Mouse (Mus musculus): ENCODE measurements around the gene Ptch1. TPM values are rescaled to one million over a fixed set of nuclear protein-coding genes. Genes with fewer than 3 reads are reported as not detected.
A peak's percentile ranks its signal among the peaks of the same experiment; 100 is the strongest.

The Ptch1 gene
- total and polyA plus RNA-seq, 3 experiments, result 7.5 to 79.0 (median 23.4) TPM

DNA sequence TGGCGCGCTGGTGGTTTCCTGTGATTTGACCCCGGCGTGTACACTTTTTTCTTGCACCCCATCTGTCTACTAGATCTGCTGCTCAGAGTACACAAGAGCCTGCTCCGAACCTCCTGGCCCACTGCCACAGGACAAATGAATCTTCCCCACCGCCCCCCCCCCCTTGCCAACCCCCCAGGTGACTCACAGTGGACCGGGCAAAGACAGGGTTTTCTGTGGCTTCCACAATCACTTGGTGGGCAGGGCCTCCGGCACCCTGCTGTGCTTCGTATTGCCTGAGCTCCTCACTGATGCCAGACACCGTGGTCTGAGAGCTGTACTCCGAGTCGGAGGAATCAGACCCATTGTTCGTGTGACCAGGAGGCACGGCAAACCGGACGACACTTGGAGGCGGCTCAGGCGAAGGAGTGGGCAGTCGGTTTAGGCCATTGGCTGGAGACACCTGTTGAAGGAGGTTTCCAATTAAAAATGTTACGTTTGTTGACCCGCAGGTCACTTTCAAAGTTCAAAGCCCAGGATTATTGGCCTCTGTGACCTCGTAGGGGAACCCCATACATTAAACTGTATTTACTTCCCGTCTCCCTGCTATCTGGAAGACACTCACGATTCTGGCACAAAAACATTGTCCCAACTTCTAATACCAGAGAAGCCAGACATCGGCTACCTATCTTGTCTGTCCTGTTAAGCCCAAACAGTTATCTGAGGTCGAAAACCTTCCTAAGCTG is 59.9 kb downstream of the Ptch1 start:
- H3K27me3 ChIP-seq (ENCODE audit: control insufficient read depth in 1 of 2, insufficient read depth in 2 of 2, low read length in 2 of 2), result no peaks in the 10 kb centered on the region
- H3K27ac ChIP-seq (ENCODE audit: control insufficient read depth, low read depth, low read length), result no peak overlapping the region
- peaks cover 0 to 34% of the 10 kb centered on the region in 2 experiments; a peak in 2 of 4 replicates for H3K36me3 ChIP-seq (ENCODE audit: control insufficient read depth in 1 of 2, insufficient read depth in 2 of 2, low read length in 2 of 2)
- no peak for TF ChIP-seq USF2 (IDR thresholded peaks at IDR 0.05; ENCODE audit: borderline replicate concordance in 1 of 2, insufficient read depth in 1 of 2, low read depth in 1 of 2, low read length in 2 of 2)
- DNase-seq (ENCODE audit: low read depth, low spot score), result no peak
- no peaks in the 10 kb centered on the region for H3K9me3 ChIP-seq (replicated peaks; ENCODE audit: insufficient read depth, low read length)
- no peak overlapping the region for H3K4me3 ChIP-seq (ENCODE audit: control insufficient read depth in 1 of 2, insufficient read depth in 1 of 2, low read depth in 2 of 2, low read length in 2 of 2)
- no peaks in the 10 kb centered on the region for H3K79me2 ChIP-seq (ENCODE audit: control insufficient read depth, insufficient read depth, low read length, poor library complexity)
- H3K4me1 ChIP-seq (ENCODE audit: control insufficient read depth in 1 of 2, insufficient read depth in 2 of 2, low read length in 2 of 2), result no peaks in the 10 kb centered on the region
- H3K9ac ChIP-seq (ENCODE audit: control insufficient read depth, low read depth, low read length, poor library complexity, severe bottlenecking), result no peak overlapping the region

DNA sequence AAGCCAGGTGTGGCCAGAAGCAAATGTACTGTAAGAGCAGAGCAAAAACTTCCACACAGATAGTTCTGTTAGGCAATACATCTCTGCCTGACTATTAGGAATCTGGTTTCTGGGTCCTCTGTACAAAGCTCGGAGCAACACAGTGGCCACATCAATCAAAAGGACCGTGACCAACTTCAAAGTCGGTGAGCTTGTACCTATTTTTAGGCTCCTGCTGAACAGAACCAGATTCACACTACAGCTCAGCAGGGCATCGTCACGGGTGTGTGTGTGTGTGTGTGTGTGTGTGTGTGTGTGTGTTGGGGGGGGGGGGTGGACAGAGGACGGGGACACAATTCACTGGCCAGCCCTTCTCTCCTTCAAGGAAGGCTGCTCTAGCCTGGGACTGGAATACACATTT is 61.0 kb downstream of the Ptch1 start:
- DNase-seq (ENCODE audit: low read depth, low spot score), result no peak
- Histone ChIP-seq H3K79me2 (ENCODE audit: control insufficient read depth, insufficient read depth, low read length, poor library complexity) (no peaks in the 10 kb centered on the region), H3K27me3 (ENCODE audit: control insufficient read depth in 1 of 2, insufficient read depth in 2 of 2, low read length in 2 of 2) (no peaks in the 10 kb centered on the region), H3K27ac (ENCODE audit: control insufficient read depth, low read depth, low read length) (no peak overlapping the region), H3K9me3 (replicated peaks; ENCODE audit: insufficient read depth, low read length) (no peaks in the 10 kb centered on the region), H3K4me1 (ENCODE audit: control insufficient read depth in 1 of 2, insufficient read depth in 2 of 2, low read length in 2 of 2) (no peaks in the 10 kb centered on the region), H3K36me3 (ENCODE audit: control insufficient read depth in 1 of 2, insufficient read depth in 2 of 2, low read length in 2 of 2) (peaks cover 0 to 31% of the 10 kb centered on the region in 2 experiments; a peak in 2 of 4 replicates), H3K9ac (ENCODE audit: control insufficient read depth, low read depth, low read length, poor library complexity, severe bottlenecking) (no peak overlapping the region), H3K4me3 (ENCODE audit: control insufficient read depth in 1 of 2, insufficient read depth in 1 of 2, low read depth in 2 of 2, low read length in 2 of 2) (no peak overlapping the region)
- TF ChIP-seq HCFC1 (IDR thresholded peaks at IDR 0.05; ENCODE audit: low read depth, low read length) (no peak), TCF12 (IDR thresholded peaks at IDR 0.05; ENCODE audit: low read depth, low read length) (no peak), MAFK (IDR thresholded peaks at IDR 0.05; ENCODE audit: borderline replicate concordance, low read depth, low read length) (no peak), MXI1 (IDR thresholded peaks at IDR 0.05; ENCODE audit: low read depth, low read length) (no peak), ELF1 (IDR thresholded peaks at IDR 0.05; ENCODE audit: low read depth, low read length) (no peak), MAZ (IDR thresholded peaks at IDR 0.05; ENCODE audit: low read depth, low read length) (no peak), ZNF384 (IDR thresholded peaks at IDR 0.05; ENCODE audit: low read depth, low read length) (no peak)

DNA sequence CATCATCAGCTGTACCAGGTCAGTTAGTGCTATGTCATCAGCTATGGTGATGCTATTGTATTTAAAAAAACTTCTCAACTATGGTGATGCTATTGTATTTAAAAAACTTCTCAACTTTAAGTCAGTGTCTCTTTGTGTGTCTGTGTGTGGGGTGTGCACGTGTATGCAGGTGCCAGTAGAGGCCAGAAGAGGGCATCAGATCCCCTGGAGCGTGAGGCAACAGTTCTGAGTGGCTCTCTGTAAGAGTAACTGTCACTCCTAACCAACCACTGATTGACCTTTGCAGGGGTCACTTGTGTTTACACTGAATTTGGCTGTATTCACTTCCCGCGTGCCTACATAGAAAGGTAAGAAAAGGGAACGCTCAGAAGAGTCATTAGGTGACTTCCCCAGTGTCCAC is 65.6 kb downstream of the Ptch1 start:
- H3K36me3 ChIP-seq (ENCODE audit: control insufficient read depth in 1 of 2, insufficient read depth in 2 of 2, low read length in 2 of 2), result peaks cover 0 to 11% of the 10 kb centered on the region in 2 experiments; a peak in 2 of 4 replicates
- no peak overlapping the region for H3K4me3 ChIP-seq (ENCODE audit: control insufficient read depth in 1 of 2, insufficient read depth in 1 of 2, low read depth in 2 of 2, low read length in 2 of 2)
- H3K4me1 ChIP-seq (ENCODE audit: control insufficient read depth in 1 of 2, insufficient read depth in 2 of 2, low read length in 2 of 2), result no peaks in the 10 kb centered on the region
- DNase-seq (ENCODE audit: low read depth, low spot score), result peak; percentile 10
- peak; percentile 12 to 23 (median 18); a peak in 2 of 6 replicates for TF ChIP-seq CTCF (IDR thresholded peaks at IDR 0.05 in 2 of 3, conservative IDR thresholded peaks at IDR 0.05 in 1 of 3; ENCODE audit: control insufficient read depth in 1 of 3, insufficient read depth in 1 of 3, low read depth in 2 of 3, low read length in 3 of 3, poor library complexity in 1 of 3, severe bottlenecking in 1 of 3)
- TF ChIP-seq HCFC1 (IDR thresholded peaks at IDR 0.05; ENCODE audit: low read depth, low read length), result no peak
- peak; percentile 16; the same call in 1 of the 2 replicates for TF ChIP-seq SMC3 (IDR thresholded peaks at IDR 0.05; ENCODE audit: low read depth, low read length)
- no peaks in the 10 kb centered on the region for H3K79me2 ChIP-seq (ENCODE audit: control insufficient read depth, insufficient read depth, low read length, poor library complexity)
- H3K9me3 ChIP-seq (replicated peaks; ENCODE audit: insufficient read depth, low read length), result no peaks in the 10 kb centered on the region
- H3K27ac ChIP-seq (ENCODE audit: control insufficient read depth, low read depth, low read length), result no peak overlapping the region
- no peaks in the 10 kb centered on the region for H3K27me3 ChIP-seq (ENCODE audit: control insufficient read depth in 1 of 2, insufficient read depth in 2 of 2, low read length in 2 of 2)
- H3K9ac ChIP-seq (ENCODE audit: control insufficient read depth, low read depth, low read length, poor library complexity, severe bottlenecking), result no peak overlapping the region
